Mouse (Mus musculus): ENCODE data around the gene Hook2. TPM values are rescaled to one million over a fixed set of nuclear protein-coding genes. Genes with fewer than 3 reads are reported as not detected.
A peak's percentile ranks its signal among the peaks of the same experiment; 100 is the strongest.

Gene Hook2
- total RNA-seq, 1 experiment from 2014 or later = 4.2 TPM

DNA sequence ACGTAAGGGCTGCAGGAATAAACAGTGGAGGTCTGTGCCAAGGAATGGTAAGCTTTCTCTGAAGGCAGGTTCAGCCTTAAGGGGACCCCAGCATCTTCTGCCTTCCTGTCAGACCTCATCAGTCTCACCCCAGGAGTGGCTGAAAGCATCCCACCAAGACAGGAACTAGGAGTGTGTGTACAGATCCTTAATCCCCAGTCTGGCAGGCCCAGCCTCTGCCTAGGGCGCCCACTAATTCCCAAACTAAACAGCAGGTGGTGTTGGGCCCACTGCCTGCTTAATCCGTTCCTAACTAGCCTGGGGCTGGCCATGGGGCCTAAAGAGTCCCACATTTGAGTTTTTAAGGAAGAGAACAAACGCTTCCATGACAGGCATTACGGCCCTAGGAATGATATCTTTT lies 26.8 kb downstream of the Hook2 start:
- no peak for ATAC-seq (replicated peaks; ENCODE audit: insufficient number of reproducible peaks, low FRiP score, low TSS enrichment, poor library complexity, severe bottlenecking)

DNA sequence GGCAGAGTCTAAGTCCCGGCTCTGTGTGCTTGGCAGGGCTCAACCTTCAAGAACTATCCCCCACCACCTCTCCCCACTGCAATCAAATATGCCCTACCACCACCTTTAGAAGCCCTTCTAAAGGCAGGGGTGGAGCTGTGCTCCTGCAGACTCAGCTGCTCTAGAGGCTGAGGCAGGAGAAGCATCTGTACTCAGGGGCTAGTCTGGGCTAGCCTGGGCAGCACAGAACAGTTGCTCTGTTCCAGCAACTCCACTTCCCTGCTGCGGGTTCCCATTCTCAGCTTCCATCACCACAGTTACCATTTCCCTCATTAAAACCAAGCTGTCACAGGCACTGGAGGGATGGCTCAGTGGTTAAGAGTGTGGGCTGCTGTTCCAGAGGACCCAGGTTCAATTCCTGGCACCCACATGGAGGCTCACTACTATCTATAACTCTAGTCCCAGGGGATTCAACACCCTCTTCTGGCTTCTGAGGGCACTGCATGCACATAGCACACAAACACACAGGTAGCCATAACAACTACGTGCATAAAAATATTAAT lies 31.2 kb downstream of the Hook2 start:
- no peak for ATAC-seq (replicated peaks; ENCODE audit: insufficient number of reproducible peaks, low FRiP score, low TSS enrichment, poor library complexity, severe bottlenecking)

DNA sequence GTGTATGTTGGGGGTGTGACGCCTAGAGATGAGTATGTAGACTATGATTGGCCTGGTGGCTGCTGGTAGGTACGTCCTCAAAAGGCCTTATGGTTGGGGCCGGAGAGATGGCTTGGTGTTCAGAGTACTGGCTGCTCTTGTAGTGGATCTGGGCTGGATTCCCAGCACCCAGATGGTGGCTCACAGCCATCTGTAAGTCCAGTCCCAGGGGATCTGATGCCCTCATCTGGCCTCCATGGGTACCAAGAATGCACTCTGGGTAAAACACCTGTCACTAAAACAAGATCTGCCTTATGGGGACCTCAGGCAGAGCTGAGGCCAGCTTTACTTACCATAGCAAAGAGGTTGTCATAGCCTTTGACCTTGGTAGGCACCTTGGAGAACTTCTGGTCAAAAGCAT lies 33.4 kb downstream of the Hook2 start:
- ATAC-seq (replicated peaks; ENCODE audit: insufficient number of reproducible peaks, low FRiP score, low TSS enrichment, poor library complexity, severe bottlenecking) = no peak

DNA sequence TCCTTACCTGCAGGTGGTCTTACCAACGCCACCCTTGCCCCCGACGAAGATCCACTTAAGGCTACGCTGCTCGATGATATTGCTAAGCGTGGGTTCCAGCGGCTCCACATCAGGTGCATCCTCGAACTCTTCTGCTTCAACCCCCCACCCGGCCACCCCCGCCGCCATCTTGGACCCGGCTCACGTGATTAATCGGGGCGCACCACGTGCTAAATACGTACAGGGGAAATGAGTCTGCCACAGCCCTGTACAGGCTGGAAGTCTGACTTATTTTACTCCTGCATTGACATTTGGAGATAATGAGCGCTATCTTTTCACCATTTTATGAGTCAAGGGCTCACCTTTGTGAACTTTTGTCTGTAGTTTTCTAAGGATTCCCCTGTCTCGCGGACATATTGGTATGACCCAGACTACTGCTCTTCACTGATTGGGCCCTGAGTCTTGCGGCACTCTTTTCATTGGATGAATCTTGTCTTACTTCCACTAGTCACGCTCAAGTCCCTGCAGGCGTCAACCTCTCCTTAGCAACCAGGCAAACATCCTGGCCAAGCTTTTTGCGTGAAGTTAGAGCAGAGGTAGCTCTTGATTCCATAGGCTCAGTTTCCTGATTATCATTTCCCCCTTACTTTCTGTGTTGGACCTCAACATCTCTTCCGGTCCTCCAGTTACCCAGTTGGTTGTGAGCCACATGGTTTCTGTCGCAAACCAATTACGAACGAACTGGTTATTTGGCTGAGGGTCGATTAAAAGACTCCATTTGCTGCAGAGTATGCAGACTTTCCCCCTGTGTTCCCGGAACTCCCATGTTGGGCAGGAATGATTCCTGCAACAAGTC lies 34.9 kb downstream of the Hook2 start, which contains the start of gene Asna1:
Gene Asna1, minus strand, starts transcription at position 184 of the 835 bp plus-strand sequence.
- peak; percentile 86 for ATAC-seq (replicated peaks; ENCODE audit: insufficient number of reproducible peaks, low FRiP score, low TSS enrichment, poor library complexity, severe bottlenecking)

DNA sequence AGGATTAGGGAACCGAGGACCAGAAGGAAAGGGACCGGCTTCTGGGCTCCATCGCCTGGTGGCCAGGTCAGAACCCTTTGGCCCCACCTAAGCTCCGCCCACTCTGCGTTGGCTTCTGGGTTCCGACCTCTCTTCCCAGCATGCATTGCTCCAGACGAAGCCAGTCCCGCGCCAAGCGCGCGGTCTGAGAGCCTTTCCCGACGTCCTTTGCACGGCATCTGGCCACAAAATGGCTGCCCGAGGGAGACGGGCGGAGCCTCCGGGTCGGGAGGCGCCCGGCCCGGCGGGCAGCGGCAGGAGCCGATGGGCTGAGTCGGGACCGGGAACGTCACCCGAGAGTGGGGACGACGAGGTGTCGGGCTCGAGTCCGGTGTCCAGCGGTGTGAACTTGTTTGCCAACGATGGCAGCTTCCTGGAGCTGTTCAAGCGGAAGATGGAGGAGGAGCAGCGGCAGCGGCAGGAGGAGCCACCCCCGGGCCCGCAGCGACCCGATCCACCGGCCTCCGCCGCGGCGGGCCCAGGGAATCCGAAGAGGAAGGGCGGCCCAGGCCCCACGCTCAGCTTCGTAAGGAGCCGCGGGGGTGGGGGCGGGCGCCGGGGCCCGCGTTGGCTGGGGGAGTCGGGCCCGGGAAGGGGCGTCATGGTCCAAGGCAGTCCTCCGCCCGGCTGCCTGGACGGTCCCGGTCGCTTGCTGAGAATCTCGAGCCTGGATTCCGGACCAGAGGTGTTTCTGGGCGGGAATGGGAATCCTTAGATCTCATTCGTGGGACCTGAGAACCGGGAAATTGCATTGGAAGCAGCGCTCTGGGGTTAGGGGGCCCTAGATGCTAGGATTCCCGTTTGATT lies 36.5 kb downstream of the Hook2 start, which contains the start of gene Trir:
Gene Trir, plus strand, starts transcription at position 154 of the 846 bp plus-strand sequence.
- peak; percentile 88 for ATAC-seq (replicated peaks; ENCODE audit: insufficient number of reproducible peaks, low FRiP score, low TSS enrichment, poor library complexity, severe bottlenecking)

DNA sequence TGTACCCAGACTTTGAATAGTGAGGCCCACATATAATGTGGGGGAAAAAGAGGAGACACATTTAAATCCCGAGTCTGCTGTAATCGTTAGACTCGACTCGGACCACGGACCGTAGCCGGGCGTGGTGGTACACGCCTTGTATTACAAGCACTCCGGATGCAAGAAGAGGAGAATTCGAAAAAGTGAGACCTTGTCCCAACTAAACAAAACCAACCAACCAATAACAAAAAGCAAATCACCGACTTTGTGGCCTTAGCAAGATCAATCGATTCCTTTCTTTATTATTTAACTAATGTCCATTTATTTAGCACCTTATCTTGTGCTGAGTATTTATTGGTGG lies 37.1 kb downstream of the Hook2 start:
- no peak for ATAC-seq (replicated peaks; ENCODE audit: insufficient number of reproducible peaks, low FRiP score, low TSS enrichment, poor library complexity, severe bottlenecking)

DNA sequence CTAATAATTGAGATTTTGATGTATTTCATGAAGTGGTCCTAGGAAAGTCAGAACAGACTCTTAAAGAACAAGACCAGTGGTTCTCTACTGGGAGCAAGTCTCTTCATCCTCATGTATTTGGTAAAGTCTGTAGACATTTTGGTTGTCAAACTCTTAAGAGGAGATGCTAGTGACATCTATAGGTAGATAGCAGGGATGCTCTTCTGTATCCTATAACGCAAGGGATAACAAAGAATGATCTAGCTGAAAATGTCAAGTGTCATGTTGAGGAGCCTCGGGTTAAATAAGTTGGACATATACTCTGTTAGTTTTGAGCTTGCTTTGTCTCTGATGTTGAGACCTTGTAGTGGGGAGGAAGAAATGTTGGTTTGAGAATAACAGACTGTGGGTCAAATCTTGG lies 37.5 kb downstream of the Hook2 start:
- ATAC-seq (replicated peaks; ENCODE audit: insufficient number of reproducible peaks, low FRiP score, low TSS enrichment, poor library complexity, severe bottlenecking) = no peak

DNA sequence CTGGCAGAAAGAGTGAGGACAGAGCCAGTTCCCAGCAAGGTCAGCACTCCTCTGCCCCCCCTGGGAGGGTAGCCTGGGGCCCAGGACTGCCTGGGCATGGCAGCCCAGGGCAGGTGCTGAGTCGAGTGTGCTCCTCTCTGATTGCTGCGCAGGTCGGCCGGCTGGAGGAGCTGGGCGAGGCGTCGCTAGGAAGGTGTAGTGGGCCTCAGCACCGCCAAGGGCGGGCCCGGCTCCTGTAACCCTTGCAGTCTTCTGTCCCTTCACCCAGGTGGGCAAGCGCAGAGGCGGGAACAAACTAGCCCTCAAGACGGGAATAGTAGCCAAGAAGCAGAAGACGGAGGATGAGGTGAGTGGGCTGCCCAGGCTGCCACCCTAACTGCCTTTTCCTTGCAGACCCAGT lies 38.9 kb downstream of the Hook2 start:
- ATAC-seq (replicated peaks; ENCODE audit: insufficient number of reproducible peaks, low FRiP score, low TSS enrichment, poor library complexity, severe bottlenecking) = no peak

DNA sequence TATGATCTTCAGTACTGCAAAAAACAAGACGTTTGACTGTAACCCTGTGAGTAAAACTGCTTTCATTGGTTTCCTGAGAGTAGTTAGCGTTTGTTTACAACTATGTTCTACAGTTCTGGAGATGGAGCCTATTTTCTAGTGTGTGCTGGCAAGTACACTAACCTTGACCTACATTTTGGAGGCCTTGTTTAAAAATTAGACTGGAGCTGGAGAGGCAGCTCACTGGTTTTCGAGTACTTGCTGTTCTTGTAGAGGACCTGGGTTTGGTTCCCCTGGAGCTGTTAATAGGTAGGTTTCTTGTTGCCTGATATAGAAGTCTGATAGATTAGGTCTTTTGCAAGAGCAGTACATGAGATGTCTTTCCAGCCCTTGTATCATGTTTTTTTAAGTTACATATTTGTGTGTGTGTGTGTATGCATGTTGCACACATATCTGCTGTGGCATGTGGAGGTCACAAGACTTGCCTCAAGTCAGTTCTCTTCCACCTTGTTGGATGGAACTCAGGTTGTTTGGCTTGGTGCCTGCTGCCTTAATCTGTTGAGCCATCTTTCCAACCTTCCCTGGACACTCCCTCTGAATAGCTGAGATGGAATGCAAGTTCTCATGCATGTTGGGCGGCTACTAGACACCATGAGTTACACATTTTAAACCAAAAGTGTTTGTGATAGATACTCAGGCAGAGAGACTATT lies 42.4 kb downstream of the Hook2 start:
- ATAC-seq (replicated peaks; ENCODE audit: insufficient number of reproducible peaks, low FRiP score, low TSS enrichment, poor library complexity, severe bottlenecking) = no peak

DNA sequence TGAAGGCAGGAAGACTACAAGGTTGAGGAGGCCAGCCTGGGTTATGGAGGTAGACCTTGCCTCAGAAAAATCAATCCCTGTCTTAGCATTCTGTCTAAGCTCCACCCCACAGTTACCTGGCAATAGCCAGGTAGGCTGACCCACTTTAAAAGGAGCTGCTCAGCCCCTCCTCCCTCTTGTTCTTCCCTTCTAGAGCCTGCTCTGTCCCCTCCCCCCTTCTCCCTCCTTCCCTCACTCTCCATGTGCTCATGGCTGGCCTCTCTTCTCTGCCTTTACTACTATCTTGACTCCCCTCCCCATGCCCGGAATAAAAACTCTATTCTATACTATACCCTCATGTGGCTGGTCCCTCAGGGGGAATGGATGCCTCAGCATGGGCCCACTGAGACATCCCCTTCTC lies 43.5 kb downstream of the Hook2 start:
- ATAC-seq (replicated peaks; ENCODE audit: insufficient number of reproducible peaks, low FRiP score, low TSS enrichment, poor library complexity, severe bottlenecking) = no peak

DNA sequence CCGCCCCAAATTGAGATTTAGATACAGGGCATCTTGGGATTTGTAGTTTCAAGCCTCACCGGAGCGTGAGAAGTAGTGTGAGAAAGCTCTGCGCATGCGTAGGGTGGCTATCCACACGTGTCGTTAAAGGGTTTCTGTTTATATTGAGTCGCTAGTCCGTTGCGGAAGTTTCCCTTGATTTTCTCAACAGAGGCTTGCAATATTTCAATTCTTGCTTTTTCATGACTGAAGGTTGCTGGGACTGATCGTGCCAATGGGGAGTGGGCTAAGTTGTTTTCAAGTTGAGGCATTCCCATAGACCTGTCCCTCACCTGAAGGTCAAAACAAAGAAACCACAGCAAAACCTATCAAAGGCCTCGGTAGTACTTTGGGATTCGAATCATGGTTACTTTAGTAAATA lies 44.4 kb downstream of the Hook2 start:
- peak; percentile 62; the same call in 1 of the 2 replicates for ATAC-seq (replicated peaks; ENCODE audit: insufficient number of reproducible peaks, low FRiP score, low TSS enrichment, poor library complexity, severe bottlenecking)

DNA sequence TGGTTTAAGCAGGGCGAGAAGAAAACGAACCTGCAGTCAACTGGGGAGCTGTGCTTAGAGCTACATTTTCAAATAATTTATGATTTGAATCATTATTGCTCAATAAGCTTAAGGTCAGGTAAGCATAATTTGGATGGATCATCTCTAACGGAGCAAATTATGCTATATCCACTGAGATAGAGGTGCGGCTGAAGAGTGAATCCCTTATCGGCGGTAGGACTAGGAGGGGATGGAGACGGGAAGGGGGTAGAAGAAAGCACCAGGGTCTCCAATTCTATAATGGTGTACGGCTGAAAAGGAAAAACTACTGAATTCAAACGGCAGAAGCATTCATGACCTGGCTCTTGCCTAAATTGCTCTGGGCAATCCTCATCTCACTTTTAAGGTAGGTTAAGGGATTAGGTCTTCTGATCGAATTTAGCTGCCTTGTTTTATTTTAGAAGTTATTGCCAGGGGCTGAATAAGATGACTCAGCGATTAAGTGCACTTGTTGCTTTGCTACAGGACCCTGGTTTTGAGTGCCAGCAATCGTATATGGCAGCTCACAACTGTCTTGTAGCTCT lies 44.8 kb downstream of the Hook2 start:
- no peak for ATAC-seq (replicated peaks; ENCODE audit: insufficient number of reproducible peaks, low FRiP score, low TSS enrichment, poor library complexity, severe bottlenecking)

DNA sequence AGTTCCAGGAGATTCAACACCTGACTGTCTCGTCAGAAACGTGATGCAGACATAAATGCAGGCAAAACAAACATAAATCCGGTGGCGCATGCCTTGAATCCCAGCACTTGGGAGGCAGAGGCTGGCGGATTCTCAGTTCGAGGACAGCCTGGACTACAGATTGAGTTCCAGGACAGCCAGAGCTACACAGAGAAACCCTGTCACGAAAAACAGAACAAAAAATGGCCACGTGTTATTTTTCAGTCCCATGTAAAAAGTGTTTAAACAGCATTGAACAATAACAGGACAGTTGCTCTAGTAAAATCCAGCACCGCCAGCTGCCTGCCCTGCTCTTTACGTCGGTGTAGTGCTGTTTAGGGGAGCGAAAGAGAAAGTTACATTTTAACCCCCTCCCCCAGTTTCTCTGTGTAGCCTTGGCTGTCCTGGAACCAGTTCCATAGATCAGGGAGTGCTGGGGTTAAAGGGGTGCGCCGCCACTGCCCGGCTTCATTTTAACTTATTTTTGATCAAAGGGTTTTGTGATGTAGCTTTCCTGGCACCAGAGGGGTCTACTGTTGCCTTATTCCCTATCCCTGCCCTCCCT lies 45.4 kb downstream of the Hook2 start:
- ATAC-seq (replicated peaks; ENCODE audit: insufficient number of reproducible peaks, low FRiP score, low TSS enrichment, poor library complexity, severe bottlenecking) = no peak

DNA sequence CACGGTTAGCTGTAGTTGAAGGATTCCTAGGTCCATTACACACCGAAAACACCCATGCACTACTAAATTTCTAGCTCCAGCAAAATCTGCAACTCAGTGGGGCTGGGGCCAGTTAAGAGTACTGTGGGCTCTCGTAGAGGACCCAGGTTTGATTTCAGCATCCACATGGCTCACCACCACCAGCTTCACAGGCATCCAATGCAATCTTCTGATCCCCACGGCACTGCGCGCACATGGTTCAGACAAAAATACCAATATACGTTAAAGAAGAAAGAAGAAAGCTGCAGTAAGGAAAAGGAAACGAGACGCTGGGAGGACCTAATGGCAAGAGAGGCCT lies 45.9 kb downstream of the Hook2 start:
- ATAC-seq (replicated peaks; ENCODE audit: insufficient number of reproducible peaks, low FRiP score, low TSS enrichment, poor library complexity, severe bottlenecking) = no peak

DNA sequence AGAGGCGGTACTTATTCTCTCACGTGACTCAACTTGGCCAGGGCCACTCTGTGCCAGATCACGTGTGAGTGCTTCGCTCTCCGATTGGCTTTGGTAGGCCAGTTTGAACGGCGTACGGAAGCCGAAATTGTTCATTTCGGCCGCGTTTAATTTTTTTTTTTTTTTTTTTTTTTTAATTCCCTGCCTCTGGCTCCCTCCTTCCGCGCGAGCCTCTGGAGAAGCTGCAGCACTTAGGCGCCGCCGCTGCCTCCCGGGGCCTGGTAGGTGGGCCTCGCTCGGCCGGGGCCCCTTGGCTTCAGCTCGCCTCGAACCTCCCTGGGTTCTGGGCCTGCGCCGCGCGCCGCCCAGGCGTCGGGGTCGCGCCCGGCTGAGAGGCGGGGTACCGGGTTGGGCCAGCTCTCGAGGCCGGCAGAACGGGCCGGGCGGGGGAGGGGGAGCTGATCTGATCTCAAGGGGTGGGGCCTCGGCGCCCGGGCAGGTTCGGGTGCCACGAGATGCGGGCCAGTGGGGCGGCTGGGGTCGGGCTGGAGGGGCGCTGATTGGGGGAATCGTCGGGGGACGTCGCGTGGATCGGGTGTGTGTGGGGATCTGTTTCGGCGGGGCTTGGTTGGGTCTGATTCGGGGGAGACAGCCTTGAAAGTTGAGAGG lies 46.4 kb downstream of the Hook2 start, which contains the start of gene Tnpo2:
Gene Tnpo2, plus strand, starts transcription at position 198 of the 648 bp plus-strand sequence.
- ATAC-seq (replicated peaks; ENCODE audit: insufficient number of reproducible peaks, low FRiP score, low TSS enrichment, poor library complexity, severe bottlenecking) = peak; percentile 89

DNA sequence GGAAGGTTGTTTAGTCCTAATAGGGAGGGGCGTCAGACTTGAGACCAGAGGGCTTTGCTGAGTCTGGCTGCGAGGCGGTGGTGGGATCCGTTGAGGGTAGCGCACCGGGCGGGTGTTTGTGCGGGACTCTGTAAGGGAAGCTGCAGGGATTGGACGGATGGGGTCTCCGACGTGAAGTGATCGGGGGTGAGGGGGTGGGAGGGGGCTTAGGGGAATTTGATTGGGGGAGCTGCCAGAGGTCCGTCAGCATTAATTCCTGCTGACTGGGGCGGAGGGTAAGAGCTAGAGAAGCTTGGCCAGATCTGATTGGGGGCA lies 46.9 kb downstream of the Hook2 start:
- ATAC-seq (replicated peaks; ENCODE audit: insufficient number of reproducible peaks, low FRiP score, low TSS enrichment, poor library complexity, severe bottlenecking) = no peak

DNA sequence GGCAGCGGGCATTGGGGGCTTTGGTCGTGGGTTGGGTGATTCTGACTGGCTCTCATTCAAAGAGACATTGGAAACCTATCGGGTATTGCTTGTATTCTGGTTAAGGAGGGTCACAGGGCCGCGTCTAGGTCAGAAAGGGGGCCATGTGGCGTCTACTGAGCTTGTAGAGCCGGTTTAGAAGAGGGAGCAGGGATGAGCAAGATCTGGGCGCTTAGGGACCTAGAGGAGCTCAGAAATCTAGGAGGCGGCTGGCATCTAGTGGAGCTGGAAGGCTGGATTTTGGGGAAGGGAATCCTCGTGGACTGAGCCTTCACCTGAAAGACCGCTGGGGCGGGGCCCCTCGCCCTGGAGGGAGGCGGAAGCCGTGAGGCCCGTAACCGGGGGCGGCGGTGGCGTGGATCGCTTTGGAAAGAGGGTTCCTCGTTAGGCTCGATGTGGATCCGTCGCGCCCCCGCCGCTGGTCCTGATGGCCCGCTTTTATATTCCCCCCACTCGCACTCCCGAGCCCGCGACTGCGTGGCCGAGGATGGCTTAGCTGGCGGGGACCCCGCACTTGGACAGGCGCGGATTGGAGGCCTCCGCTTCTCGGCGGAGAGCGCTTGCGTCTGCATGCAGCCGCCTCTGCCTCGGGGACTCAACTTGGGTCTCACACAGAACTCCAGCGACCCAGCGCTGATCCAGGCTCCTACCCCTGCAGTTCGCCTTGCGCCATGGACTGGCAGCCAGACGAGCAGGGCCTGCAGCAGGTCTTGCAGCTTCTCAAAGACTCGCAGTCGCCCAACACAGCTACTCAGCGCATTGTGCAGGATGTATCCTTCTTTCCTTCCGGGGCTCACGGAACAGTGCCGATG lies 47.5 kb downstream of the Hook2 start:
- ATAC-seq (replicated peaks; ENCODE audit: insufficient number of reproducible peaks, low FRiP score, low TSS enrichment, poor library complexity, severe bottlenecking) = no peak

All from monocyte, adult 5-6 weeks (primary cell).